Mouse (Mus musculus): ENCODE results near the gene Olfr1457. TPM values are rescaled to one million over a fixed set of nuclear protein-coding genes. Genes with fewer than 3 reads are reported as not detected.

Gene Olfr1457
- total RNA-seq (2021), result not detected
- long read RNA-seq, experiment 1, result 0 reads
- long read RNA-seq, experiment 2, result 0 reads

DNA sequence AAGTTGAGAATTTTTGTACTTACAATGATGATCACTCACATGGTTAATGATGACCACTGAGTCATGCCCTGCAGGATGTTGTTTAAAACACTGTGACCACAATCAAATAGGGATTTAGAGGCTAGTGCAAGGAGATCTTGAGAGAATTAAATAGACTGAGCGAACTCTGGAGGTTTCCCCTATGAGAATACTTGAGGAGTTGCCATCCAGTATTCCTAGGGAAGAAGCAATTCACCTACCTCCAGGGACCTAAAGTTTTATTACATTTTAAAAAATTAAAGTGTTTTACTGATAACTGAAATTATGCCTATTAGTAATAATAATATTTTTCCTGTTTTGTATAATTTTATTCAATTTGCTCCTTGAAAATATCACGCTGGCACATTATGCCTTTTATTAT, at the start of gene Olfr1457:
Gene Olfr1457 (minus strand): TSS at position 101 of the 400 bp plus-strand sequence.
- intact Hi-C loops (cut with DNase I), result no loop called here

DNA sequence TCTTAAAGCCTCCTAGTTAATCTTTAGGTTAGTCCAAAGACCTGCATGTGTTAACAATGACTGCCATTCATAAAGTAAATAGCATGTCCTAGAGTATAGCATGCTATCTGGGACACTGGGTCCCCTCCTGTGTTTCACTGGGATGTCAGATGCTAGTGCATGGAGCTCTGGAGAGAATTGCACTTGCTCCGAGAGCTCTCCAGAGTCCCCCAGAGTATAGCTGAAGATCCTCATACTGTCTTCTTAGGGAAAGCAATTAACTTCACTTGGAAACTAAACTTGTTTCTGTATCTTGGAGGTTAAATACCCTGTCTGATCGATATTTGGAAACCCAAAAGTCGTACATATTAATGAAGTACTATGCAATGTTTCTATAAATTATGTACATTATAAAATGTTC, 9.0 kb upstream of the Olfr1457 start, which contains the start of gene Olfr1458:
Gene Olfr1458 (minus strand): TSS at position 101 of the 400 bp plus-strand sequence.
- DNase-seq (ENCODE audit: low spot score in 2 of 2), result no peak
- intact Hi-C loops (cut with DNase I), result no loop called here

More for the DNA sequence above, at the start of gene Olfr1457:
- DNase-seq (ENCODE audit: low spot score in 2 of 2), result no peak

DNA sequence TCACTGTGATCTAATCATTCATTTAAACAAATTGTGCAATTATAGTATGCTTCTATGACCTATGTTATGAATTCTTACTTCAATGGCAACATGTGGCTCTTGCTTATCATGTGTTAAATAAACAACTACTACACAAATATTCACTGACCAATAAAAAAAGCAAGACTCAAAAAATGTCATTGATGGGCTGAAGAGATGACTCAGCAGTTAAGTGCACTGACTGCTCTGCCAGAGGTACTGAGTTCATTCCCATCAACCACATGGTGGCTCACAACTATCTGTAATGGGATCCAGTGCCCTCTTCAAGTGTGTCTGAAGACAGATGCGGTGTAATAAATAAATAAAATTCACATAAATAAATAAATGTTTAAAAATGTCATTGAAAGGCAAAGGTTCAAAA, 3.8 kb downstream of the Olfr1457 start:
- intact Hi-C loops (cut with DNase I), result no loop called here
- DNase-seq (ENCODE audit: low spot score in 2 of 2), result no peak

DNA sequence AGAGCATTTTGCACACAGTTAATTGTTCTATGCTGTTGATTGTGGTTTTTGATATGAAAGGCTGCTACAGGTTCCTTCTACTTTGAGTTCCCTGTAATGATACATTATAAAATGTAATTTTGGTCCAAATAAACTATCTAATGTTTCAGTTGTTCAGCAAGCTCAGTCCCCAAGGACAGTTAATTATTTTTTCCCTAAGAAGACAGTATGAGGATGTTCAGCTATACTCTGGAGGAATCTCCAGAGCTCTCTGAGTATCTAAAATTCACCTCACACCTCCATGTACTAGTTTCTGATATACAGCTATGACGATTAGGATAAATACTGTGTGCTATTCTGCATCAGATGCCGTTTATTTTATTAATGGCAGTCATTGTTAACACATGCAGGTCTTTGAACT, 37.4 kb downstream of the Olfr1457 start, which contains the start of gene Olfr1454:
Gene Olfr1454 (plus strand): TSS at position 301 of the 400 bp plus-strand sequence.
- no peak for DNase-seq (ENCODE audit: low spot score in 2 of 2)
- intact Hi-C loops (cut with DNase I), result no loop called here

Other genes starting within 250 kb of the Olfr1457 start
- gene Olfr1444, start 240.6 kb downstream of the Olfr1457 start, total RNA-seq (2021), result not detected
- not detected for gene Olfr1445, start 214.0 kb downstream of the Olfr1457 start, total RNA-seq (2021)
- gene Olfr1446, start 204.4 kb downstream of the Olfr1457 start, total RNA-seq (2021), result not detected
- gene Olfr1447, start 194.1 kb downstream of the Olfr1457 start, total RNA-seq (2021), result not detected
- not detected for gene Olfr1448, start 173.5 kb downstream of the Olfr1457 start, total RNA-seq (2021)
- not detected for gene Olfr1449, start 167.1 kb downstream of the Olfr1457 start, total RNA-seq (2021)
- not detected for gene Olfr1450, start 147.6 kb downstream of the Olfr1457 start, total RNA-seq (2021)
- gene Olfr1451, start 102.9 kb downstream of the Olfr1457 start, total RNA-seq (2021), result not detected
- not detected for gene Olfr1453, start 69.6 kb downstream of the Olfr1457 start, total RNA-seq (2021)
- not detected for gene Olfr1454, start 37.3 kb downstream of the Olfr1457 start, total RNA-seq (2021)
- not detected for gene Olfr1458, start 8.9 kb upstream of the Olfr1457 start, total RNA-seq (2021)
- under 1 TPM; 0.07 to 0.17 TPM for gene Olfr1459, start 51.7 kb upstream of the Olfr1457 start, total RNA-seq (2021)
- gene Olfr1461, start 65.1 kb upstream of the Olfr1457 start, total RNA-seq (2021), result not detected
- not detected for gene Olfr1462, start 87.8 kb upstream of the Olfr1457 start, total RNA-seq (2021)
- not detected for gene Olfr1463, start 133.4 kb upstream of the Olfr1457 start, total RNA-seq (2021)
- not detected for gene Olfr1465, start 217.7 kb upstream of the Olfr1457 start, total RNA-seq (2021)
- not detected for gene Olfr1466, start 241.0 kb upstream of the Olfr1457 start, total RNA-seq (2021)

All from left cerebral cortex, postnatal 14 days (tissue).